Mouse (Mus musculus): Measurements from ENCODE around the gene Nr2f1. TPM values are rescaled to one million over a fixed set of nuclear protein-coding genes. Genes with fewer than 3 reads are reported as not detected.
A peak's percentile ranks its signal among the peaks of the same experiment; 100 is the strongest.

Gene Nr2f1
- polyA plus RNA-seq, 1 experiment, result 84.5 TPM

GRCm38 (mm10) chr13:78189586-78189985 lies 10.0 kb downstream of the Nr2f1 start:
- Histone ChIP-seq H3K4me3 (replicated peaks; ENCODE audit: insufficient read depth, low read depth, low read length) (no peak overlapping the region), H3K27me3 (ENCODE audit: control insufficient read depth, insufficient read depth, low read length) (no peaks in the 10 kb centered on the region), H3K27ac (ENCODE audit: insufficient read depth, low read length) (no peak overlapping the region), H3K4me1 (ENCODE audit: control insufficient read depth, insufficient read depth, low read length) (peaks cover 7% of the 10 kb centered on the region; the same call in 1 of the 2 replicates)
- DNase-seq, result no peak
- WGBS, result 34% methylated on average over 10 of the region's 10 CpGs
- TF ChIP-seq POLR2A (IDR thresholded peaks at IDR 0.05; ENCODE audit: borderline replicate concordance, insufficient read depth, low read length), result no peak
- TF ChIP-seq CTCF (IDR thresholded peaks at IDR 0.05; ENCODE audit: borderline replicate concordance, insufficient read depth, low read depth, low read length), result no peak

GRCm38 (mm10) chr13:78187833-78188232 lies 11.7 kb downstream of the Nr2f1 start:
- WGBS, result 85% methylated on average over 5 of the region's 5 CpGs
- Histone ChIP-seq H3K4me3 (replicated peaks; ENCODE audit: insufficient read depth, low read depth, low read length) (no peak overlapping the region), H3K27ac (ENCODE audit: insufficient read depth, low read length) (no peak overlapping the region), H3K27me3 (ENCODE audit: control insufficient read depth, insufficient read depth, low read length) (no peaks in the 10 kb centered on the region), H3K4me1 (ENCODE audit: control insufficient read depth, insufficient read depth, low read length) (peaks cover 7% of the 10 kb centered on the region; the same call in 1 of the 2 replicates)
- TF ChIP-seq CTCF (IDR thresholded peaks at IDR 0.05; ENCODE audit: borderline replicate concordance, insufficient read depth, low read depth, low read length), result no peak
- no peak for TF ChIP-seq POLR2A (IDR thresholded peaks at IDR 0.05; ENCODE audit: borderline replicate concordance, insufficient read depth, low read length)
- DNase-seq, result no peak

GRCm38 (mm10) chr13:78186340-78186946 lies 13.1 kb downstream of the Nr2f1 start:
- DNase-seq, result peak in 1 of 2 experiments; percentile 14
- H3K27me3 ChIP-seq (ENCODE audit: control insufficient read depth, insufficient read depth, low read length), result no peaks in the 10 kb centered on the region
- WGBS, result 51% methylated on average over 12 of the region's 12 CpGs
- H3K4me3 ChIP-seq (replicated peaks; ENCODE audit: insufficient read depth, low read depth, low read length), result no peak overlapping the region
- H3K4me1 ChIP-seq (ENCODE audit: control insufficient read depth, insufficient read depth, low read length), result peaks cover 7% of the 10 kb centered on the region; the same call in 1 of the 2 replicates
- TF ChIP-seq CTCF (IDR thresholded peaks at IDR 0.05; ENCODE audit: borderline replicate concordance, insufficient read depth, low read depth, low read length) (peak; percentile 23; the same call in 1 of the 2 replicates), POLR2A (IDR thresholded peaks at IDR 0.05; ENCODE audit: borderline replicate concordance, insufficient read depth, low read length) (no peak)
- no peak overlapping the region for H3K27ac ChIP-seq (ENCODE audit: insufficient read depth, low read length)

GRCm38 (mm10) chr13:78184786-78185466 lies 14.6 kb downstream of the Nr2f1 start:
- no peak for TF ChIP-seq CTCF (IDR thresholded peaks at IDR 0.05; ENCODE audit: borderline replicate concordance, insufficient read depth, low read depth, low read length)
- TF ChIP-seq POLR2A (IDR thresholded peaks at IDR 0.05; ENCODE audit: borderline replicate concordance, insufficient read depth, low read length), result no peak
- peaks cover 5% of the 10 kb centered on the region; the same call in 1 of the 2 replicates for H3K4me1 ChIP-seq (ENCODE audit: control insufficient read depth, insufficient read depth, low read length)
- no peak for DNase-seq
- 48% methylated on average over 14 of the region's 14 CpGs for WGBS
- H3K27ac ChIP-seq (ENCODE audit: insufficient read depth, low read length), result no peak overlapping the region
- H3K27me3 ChIP-seq (ENCODE audit: control insufficient read depth, insufficient read depth, low read length), result no peaks in the 10 kb centered on the region; the same call in 1 of the 2 replicates
- no peak overlapping the region for H3K4me3 ChIP-seq (replicated peaks; ENCODE audit: insufficient read depth, low read depth, low read length)

- Histone ChIP-seq H3K27me3 (ENCODE audit: control insufficient read depth, insufficient read depth, low read length) (no peaks in the 10 kb centered on the region; the same call in 1 of the 2 replicates), H3K27ac (ENCODE audit: insufficient read depth, low read length) (no peak overlapping the region), H3K4me3 (replicated peaks; ENCODE audit: insufficient read depth, low read depth, low read length) (no peak overlapping the region), H3K4me1 (ENCODE audit: control insufficient read depth, insufficient read depth, low read length) (no peaks in the 10 kb centered on the region)
- WGBS, result 55% methylated on average over 5 of the region's 5 CpGs
- no peak for TF ChIP-seq POLR2A (IDR thresholded peaks at IDR 0.05; ENCODE audit: borderline replicate concordance, insufficient read depth, low read length)
- no peak for TF ChIP-seq CTCF (IDR thresholded peaks at IDR 0.05; ENCODE audit: borderline replicate concordance, insufficient read depth, low read depth, low read length)
- no peak for DNase-seq
Observed at GRCm38 (mm10) chr13:78183986-78184385, 15.6 kb downstream of the Nr2f1 start.

GRCm38 (mm10) chr13:78183004-78183403 lies 16.6 kb downstream of the Nr2f1 start:
- H3K4me3 ChIP-seq (replicated peaks; ENCODE audit: insufficient read depth, low read depth, low read length), result no peak overlapping the region

GRCm38 (mm10) chr13:78181930-78182558 lies 17.5 kb downstream of the Nr2f1 start:
- no peaks in the 10 kb centered on the region for H3K4me1 ChIP-seq (ENCODE audit: control insufficient read depth, insufficient read depth, low read length)
- DNase-seq, result peak in 1 of 2 experiments; percentile 51
- no peak for TF ChIP-seq CTCF (IDR thresholded peaks at IDR 0.05; ENCODE audit: borderline replicate concordance, insufficient read depth, low read depth, low read length)
- H3K4me3 ChIP-seq (replicated peaks; ENCODE audit: insufficient read depth, low read depth, low read length), result peak overlapping the region; percentile 80
- 19% methylated on average over 14 of the region's 14 CpGs for WGBS
- peak overlapping the region; percentile 62; the same call in 1 of the 2 replicates for H3K27ac ChIP-seq (ENCODE audit: insufficient read depth, low read length)
- H3K27me3 ChIP-seq (ENCODE audit: control insufficient read depth, insufficient read depth, low read length), result no peaks in the 10 kb centered on the region; the same call in 1 of the 2 replicates

More at GRCm38 (mm10) chr13:78183004-78183403, 16.6 kb downstream of the Nr2f1 start:
- no peaks in the 10 kb centered on the region; the same call in 1 of the 2 replicates for H3K27me3 ChIP-seq (ENCODE audit: control insufficient read depth, insufficient read depth, low read length)
- DNase-seq, result no peak
- no peak for TF ChIP-seq POLR2A (IDR thresholded peaks at IDR 0.05; ENCODE audit: borderline replicate concordance, insufficient read depth, low read length)
- no peak for TF ChIP-seq CTCF (IDR thresholded peaks at IDR 0.05; ENCODE audit: borderline replicate concordance, insufficient read depth, low read depth, low read length)
- H3K27ac ChIP-seq (ENCODE audit: insufficient read depth, low read length), result no peak overlapping the region
- no peaks in the 10 kb centered on the region for H3K4me1 ChIP-seq (ENCODE audit: control insufficient read depth, insufficient read depth, low read length)
- 64% methylated on average over 5 of the region's 5 CpGs for WGBS

Data from cerebellum, adult 2 months (tissue).